Mouse (Mus musculus) olfactory bulb, adult 2 months (tissue): ENCODE results near the gene Fnbp1. TPM values are rescaled to one million over a fixed set of nuclear protein-coding genes. Genes with fewer than 3 reads are reported as not detected.

ENCODE experiments used
- H3K27ac ChIP-seq: fragments of 200-500 bp; 2 replicates; pipeline ENCODE4 v1.5.1; 2012; ENCODE audit warnings: low read depth, low read length; ENCODE audit not compliant: insufficient read depth
- H3K4me1 ChIP-seq: fragments of 200-500 bp; 2 replicates; pipeline ENCODE4 v1.6.1; 2012; ENCODE audit warnings: low read length; ENCODE audit not compliant: control insufficient read depth, insufficient read depth
- H3K4me3 ChIP-seq: fragments of 200-500 bp; 2 replicates; pipeline ENCODE4 v1.5.1; 2012; ENCODE audit warnings: mild to moderate bottlenecking, low read depth, low read length, moderate library complexity; ENCODE audit not compliant: insufficient read depth
- CTCF ChIP-seq: fragments of 200-500 bp; IDR thresholded peaks from 2 replicates; pipeline ENCODE4 v1.5.1; 2012; ENCODE audit warnings: low read depth, mild to moderate bottlenecking, low read length, moderate library complexity; ENCODE audit not compliant: insufficient read depth
- POLR2A ChIP-seq: fragments of 200-500 bp; IDR thresholded peaks from 2 replicates; pipeline ENCODE4 v1.6.1; 2012; ENCODE audit warnings: mild to moderate bottlenecking, low read depth, low read length, moderate library complexity; ENCODE audit not compliant: insufficient read depth
- WGBS: fragments of 180-500 bp; shearing (Covaris S2); methylation state at CpG from one replicate; pipeline ENCODE4 v1.1.7; 2018; 5-methylcytosine and 5-hydroxymethylcytosine counted together
- polyA plus RNA-seq: library from polyadenylated mRNA; stranded (reverse); fragments of >200 nt; gene quantifications from 2 replicates; pipeline ENCODE4 v1.2.4, GENCODE M21; 2012; ENCODE audit warnings: low replicate concordance; ENCODE audit not compliant: missing spikeins, insufficient read depth, insufficient read length

Gene Fnbp1
- polyA plus RNA-seq, 1 experiment, result 1,096 TPM

DNA sequence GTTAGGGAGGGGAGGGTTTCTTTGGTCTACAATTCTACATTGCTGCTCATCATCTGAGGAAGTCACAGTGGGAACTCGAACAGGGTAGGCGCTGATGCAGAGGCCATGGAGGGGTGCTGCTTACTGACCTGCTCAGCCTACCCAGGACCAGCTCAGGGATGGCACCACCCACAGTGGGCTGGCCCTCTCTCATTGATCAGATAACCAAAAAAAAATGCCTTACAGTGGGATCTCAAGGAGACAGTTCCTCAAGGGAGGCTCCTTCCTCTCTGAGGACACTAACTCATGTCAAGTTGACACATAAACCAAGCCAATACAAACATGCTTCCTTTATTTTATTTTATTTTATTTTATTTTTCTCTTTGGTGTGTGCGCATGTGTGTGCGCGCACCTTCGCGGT is 72.3 kb downstream of the Fnbp1 start:
- Histone ChIP-seq H3K27ac (no peak overlapping the region), H3K4me3 (no peak overlapping the region), H3K4me1 (peaks cover 21% of the 10 kb centered on the region)
- TF ChIP-seq CTCF (no peak), POLR2A (no peak)
- 90% methylated on average over 7 of the region's 7 CpGs for WGBS

DNA sequence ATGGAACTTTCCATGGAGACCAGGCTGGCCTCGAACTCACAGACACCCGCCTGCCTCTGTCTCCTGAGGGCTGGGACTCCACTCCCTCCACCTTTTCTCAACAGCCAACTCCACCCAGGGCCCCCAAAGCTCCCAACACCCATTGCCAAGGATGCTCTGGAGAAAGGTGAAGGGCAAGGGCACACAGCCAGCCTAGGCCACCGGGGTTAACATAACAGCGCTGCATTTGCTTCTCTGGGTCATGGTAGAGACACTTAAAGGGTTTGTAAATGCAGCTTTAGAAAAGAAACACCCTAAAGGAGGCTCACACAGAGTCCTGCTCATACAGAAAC is 72.7 kb downstream of the Fnbp1 start:
- TF ChIP-seq POLR2A (no peak), CTCF (no peak)
- no peak overlapping the region for H3K4me3 ChIP-seq
- WGBS, result 49% methylated on average over 4 of the region's 4 CpGs
- peaks cover 21% of the 10 kb centered on the region for H3K4me1 ChIP-seq
- H3K27ac ChIP-seq, result peak overlapping the region; percentile 68

DNA sequence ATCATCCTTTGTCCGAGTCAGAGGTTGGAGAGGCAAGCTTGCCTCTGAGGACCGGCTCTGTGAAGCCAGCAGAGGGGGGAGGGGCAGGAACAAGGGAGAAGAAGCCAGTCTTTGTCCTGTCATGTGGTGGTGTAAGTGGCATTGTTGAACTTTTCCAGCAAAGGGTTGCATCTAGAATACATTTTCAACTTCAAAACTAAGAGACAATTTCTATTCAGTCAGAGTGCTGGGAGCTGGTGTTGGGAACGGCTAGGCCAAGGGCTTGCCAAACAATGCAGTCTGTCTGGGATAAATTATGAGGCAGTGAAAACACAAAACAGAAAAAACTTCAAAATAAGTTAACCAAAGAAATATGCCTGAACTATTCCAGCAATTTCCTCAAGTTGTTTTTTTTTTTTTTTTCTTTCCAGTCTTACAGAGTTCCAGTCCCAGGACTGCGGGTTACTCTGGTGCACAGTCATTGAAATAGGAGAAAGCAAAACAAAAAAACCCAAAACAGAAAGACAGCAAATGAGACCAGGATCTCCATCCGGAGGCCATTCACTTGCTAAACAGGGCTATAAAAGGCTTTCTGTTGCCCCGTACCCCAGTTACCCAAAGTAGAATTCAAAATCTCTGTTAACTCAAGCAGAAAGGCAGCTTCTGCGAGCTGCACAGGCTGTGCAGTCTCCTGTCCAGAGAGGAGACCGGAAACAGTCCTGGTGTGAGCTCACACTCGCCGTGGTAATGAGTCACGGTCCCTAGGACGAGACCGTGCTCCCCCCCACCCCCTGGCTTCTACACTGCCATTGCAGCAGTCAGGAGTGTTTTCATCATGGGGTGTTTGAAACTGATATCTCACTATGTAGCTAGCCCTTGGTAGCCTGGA is 73.3 kb downstream of the Fnbp1 start:
- TF ChIP-seq POLR2A (no peak), CTCF (no peak)
- H3K4me3 ChIP-seq, result no peak overlapping the region
- H3K27ac ChIP-seq, result peak overlapping the region; percentile 68
- peaks cover 21% of the 10 kb centered on the region for H3K4me1 ChIP-seq
- 44% methylated on average over 13 of the region's 13 CpGs for WGBS

DNA sequence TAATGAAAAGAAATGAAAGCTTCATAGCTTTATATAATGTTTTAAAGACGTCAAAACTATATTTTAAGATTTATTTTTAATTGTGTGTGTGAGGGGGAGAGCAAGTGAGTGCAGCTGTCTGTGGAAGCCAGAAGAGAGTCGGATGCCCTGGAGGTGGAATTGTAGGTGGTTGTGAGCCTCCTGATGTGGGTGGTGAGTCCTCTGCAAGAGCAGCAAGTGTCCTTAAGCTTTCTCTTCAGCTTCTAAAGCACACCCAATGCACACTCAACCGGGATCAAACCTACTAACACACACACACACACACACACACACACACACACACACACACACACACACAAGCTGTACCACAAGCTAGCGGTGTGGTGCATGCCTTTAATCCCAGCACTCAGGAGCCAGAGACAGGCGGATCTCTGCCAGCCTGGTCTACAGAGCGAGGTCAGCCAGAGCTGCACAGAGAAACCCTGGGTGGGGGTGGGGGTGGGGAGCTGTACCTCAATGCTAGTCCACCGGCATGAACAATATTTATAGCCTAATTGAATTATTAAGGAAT is 74.0 kb downstream of the Fnbp1 start:
- TF ChIP-seq POLR2A (no peak), CTCF (no peak)
- H3K4me3 ChIP-seq, result no peak overlapping the region
- H3K4me1 ChIP-seq, result peaks cover 21% of the 10 kb centered on the region
- 52% methylated on average over 7 of the region's 7 CpGs for WGBS
- H3K27ac ChIP-seq, result peak overlapping the region; percentile 65; the same call in 1 of the 2 replicates

DNA sequence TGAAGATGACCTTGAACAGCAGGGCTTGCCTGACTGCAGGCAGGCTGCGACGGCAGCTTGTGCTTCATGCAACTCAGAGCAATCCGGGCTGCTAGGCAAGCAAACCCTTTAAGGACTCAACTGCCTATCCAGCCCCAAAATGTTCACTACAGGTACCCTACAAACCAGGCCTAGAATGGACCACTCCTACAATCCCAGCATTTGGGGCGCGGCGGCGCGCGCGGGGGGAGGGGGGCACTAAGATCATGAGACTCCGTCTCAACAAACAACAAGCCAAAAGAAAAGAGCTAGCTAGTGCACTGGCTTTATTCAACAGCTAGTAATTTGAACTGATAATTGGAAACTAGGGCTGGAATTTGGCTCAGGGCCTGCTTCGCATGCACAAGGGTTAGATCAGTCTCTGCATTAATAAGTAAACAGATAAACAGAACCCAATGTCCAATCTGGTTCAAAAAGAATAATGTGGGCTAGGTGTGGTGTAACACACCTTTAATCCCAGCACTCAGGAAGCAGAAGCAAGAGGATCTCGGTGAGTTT is 74.7 kb downstream of the Fnbp1 start:
- peak overlapping the region; percentile 70 for H3K27ac ChIP-seq
- 35% methylated on average over 13 of the region's 13 CpGs for WGBS
- TF ChIP-seq POLR2A (no peak), CTCF (no peak)
- H3K4me1 ChIP-seq, result peaks cover 21% of the 10 kb centered on the region
- no peak overlapping the region for H3K4me3 ChIP-seq

DNA sequence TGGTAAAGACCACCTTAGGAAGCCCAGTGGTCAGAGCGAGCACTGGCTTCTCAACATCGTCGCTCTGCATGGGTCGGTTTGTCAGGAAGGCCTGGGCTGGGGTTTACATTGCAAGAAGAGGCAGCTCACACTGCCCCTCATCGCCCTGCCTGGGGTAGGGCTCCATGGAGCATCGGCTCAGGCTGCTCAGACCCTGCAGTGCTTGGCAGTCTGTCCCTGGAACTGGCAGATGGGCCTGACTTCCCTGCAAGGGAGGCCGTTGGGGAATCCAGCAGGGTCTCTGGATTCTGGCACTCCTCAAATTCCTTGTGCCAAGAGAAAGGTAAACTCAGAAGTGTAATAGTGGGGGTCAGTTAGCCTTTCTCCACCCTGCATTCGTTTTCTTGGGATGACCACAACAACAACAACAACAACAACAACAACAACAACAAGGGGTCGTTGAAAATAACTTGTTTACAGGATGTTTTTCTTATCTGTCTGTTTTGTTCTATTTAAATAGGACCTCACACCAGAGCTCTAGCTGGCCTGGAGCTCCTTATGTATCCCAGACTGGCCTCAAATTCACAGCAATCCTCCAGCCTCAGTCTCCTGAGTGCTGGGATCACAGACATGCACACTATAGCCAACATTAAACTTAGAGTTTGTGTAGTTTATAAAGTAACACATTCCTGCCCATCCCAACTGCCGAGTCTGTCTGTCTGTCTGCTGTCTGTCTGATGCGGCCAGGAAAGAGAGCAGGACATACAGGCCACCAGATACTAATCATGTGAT is 75.6 kb downstream of the Fnbp1 start:
- WGBS, result 73% methylated on average over 11 of the region's 11 CpGs
- Histone ChIP-seq H3K4me1 (peaks cover 21% of the 10 kb centered on the region), H3K27ac (peak overlapping the region; percentile 70; the same call in 1 of the 2 replicates), H3K4me3 (no peak overlapping the region)
- no peak for TF ChIP-seq CTCF

DNA sequence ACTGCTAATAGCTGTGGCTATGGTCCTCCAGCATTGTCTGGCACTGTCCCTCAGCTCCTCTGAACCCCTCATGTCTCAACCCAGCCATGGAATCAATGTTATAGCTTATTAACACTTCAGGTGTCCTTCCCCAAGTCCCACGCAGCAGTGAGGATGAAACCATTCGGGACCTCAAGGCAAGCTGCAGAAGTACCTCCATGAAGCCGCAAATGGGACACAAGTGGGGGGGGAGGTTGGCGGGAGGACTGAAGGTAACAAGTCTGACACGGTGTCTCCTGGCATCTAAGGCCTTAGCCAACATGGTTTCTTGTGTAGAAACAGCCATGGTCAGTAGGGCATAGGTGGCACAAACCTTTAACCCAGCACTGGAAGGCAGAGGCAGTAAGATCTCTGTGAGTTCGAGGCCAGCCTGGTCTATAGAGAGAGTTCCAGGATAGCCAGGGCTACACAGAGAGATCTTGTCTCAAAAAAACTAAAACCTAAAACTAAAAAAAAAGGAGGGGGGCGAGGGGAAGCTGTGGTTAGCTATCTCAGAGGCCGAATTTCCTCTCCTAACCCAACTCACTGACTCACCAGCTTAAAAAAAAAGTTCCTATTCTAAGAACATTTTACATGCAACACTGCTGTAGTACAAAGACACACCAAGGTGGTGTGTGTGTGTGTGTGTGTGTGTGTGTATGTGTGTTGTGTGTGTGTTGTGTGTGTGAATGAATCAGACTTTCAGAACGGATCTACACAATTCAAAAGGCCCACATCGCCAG is 79.8 kb downstream of the Fnbp1 start:
- H3K4me3 ChIP-seq, result no peak overlapping the region
- TF ChIP-seq CTCF, result no peak
- TF ChIP-seq POLR2A, result no peak
- 83% methylated on average over 10 of the region's 10 CpGs for WGBS
- peaks cover 7% of the 10 kb centered on the region for H3K4me1 ChIP-seq
- H3K27ac ChIP-seq, result no peak overlapping the region

- TF ChIP-seq POLR2A, result no peak
- no peak for TF ChIP-seq CTCF
- Histone ChIP-seq H3K4me1 (peaks cover 2% of the 10 kb centered on the region; the same call in 1 of the 2 replicates), H3K27ac (no peak overlapping the region), H3K4me3 (no peak overlapping the region)
- WGBS, result 88% methylated on average over 28 of the region's 28 CpGs
Observed at GRCm38 (mm10) chr2:31060787-31061730, 80.7 kb downstream of the Fnbp1 start.
